Mouse (Mus musculus) intestine, embryonic 16.5 days (tissue): ENCODE results near the gene Nell1. TPM values are rescaled to one million over a fixed set of nuclear protein-coding genes. Genes with fewer than 3 reads are reported as not detected.

Source experiments
- ATAC-seq: fragments of 200-750 bp; cut with Nextera tagmentation; 2 replicates; pipeline ENCODE4 v1.8.0; 2017; ENCODE audit warnings: moderate TSS enrichment, moderate library complexity
- H3K27ac ChIP-seq: fragments of 300-500 bp; sonication (generic); 2 replicates; pipeline ENCODE4 v1.5.1; 2014; ENCODE audit warnings: mild to moderate bottlenecking, low read length
- H3K27me3 ChIP-seq: fragments of 300-500 bp; sonication (generic); replicated peaks from 2 replicates; pipeline ENCODE4 v1.6.1; 2014; ENCODE audit warnings: low read length, control low read depth, mixed read lengths; ENCODE audit not compliant: control insufficient read depth, insufficient read depth
- H3K36me3 ChIP-seq: fragments of 300-500 bp; sonication (generic); 2 replicates; pipeline ENCODE4 v1.6.1; 2014; ENCODE audit warnings: low read length, control low read depth; ENCODE audit not compliant: control insufficient read depth, insufficient read depth
- H3K4me1 ChIP-seq: fragments of 300-500 bp; sonication (generic); 2 replicates; pipeline ENCODE4 v1.6.1; 2014; ENCODE audit warnings: low read length, control low read depth, mixed read lengths; ENCODE audit not compliant: control insufficient read depth, insufficient read depth
- H3K4me2 ChIP-seq: fragments of 300-500 bp; sonication (generic); 2 replicates; pipeline ENCODE4 v1.6.1; 2014; ENCODE audit warnings: low read depth, low read length, control low read depth
- H3K4me3 ChIP-seq: fragments of 300-500 bp; sonication (generic); 2 replicates; pipeline ENCODE4 v1.5.1; 2014; ENCODE audit warnings: mild to moderate bottlenecking, low read length
- H3K9ac ChIP-seq: fragments of 300-500 bp; sonication (generic); 2 replicates; pipeline ENCODE4 v1.6.1; 2014; ENCODE audit warnings: low read depth, low read length
- H3K9me3 ChIP-seq: fragments of 300-500 bp; sonication (generic); 2 replicates; pipeline ENCODE4 v1.6.1; 2016; ENCODE audit warnings: low read length, control low read depth; ENCODE audit not compliant: control insufficient read depth
- WGBS: fragments of 180-500 bp; shearing (Covaris S2); extraction: QIAGEN DNeasy Blood & Tissue Kit; methylation state at CpG from one replicate; pipeline ENCODE4 v1.1.7; 2014; 5-methylcytosine and 5-hydroxymethylcytosine counted together
- polyA plus RNA-seq: library from polyadenylated mRNA; unstranded; fragments of >200 nt; fragmentation: Nextera tagmentation; extraction: Ambion mirVana; gene quantifications from 2 replicates; pipeline ENCODE4 v1.2.1, GENCODE M21; 2015

The Nell1 gene
- polyA plus RNA-seq, 1 experiment from 2014 or later, result 4.2 TPM

- ATAC-seq, result no peak
Observed at GRCm38 (mm10) chr7:50137706-50138105, 163.0 kb downstream of the Nell1 start.

GRCm38 (mm10) chr7:50149326-50149725 lies 174.7 kb downstream of the Nell1 start:
- ATAC-seq, result no peak
- Histone ChIP-seq H3K27ac (no peak overlapping the region), H3K27me3 (no peaks in the 10 kb centered on the region), H3K4me1 (0 out of 2 replicates have a peak, but pooled peaks cover 2% of the 10 kb centered on the region), H3K9ac (no peak overlapping the region), H3K4me3 (no peak overlapping the region), H3K36me3 (no peaks in the 10 kb centered on the region), H3K4me2 (no peak overlapping the region), H3K9me3 (no peaks in the 10 kb centered on the region)
- 89% methylated on average over 7 of the region's 7 CpGs for WGBS

More at GRCm38 (mm10) chr7:50137706-50138105, 163.0 kb downstream of the Nell1 start:
- no peaks in the 10 kb centered on the region for H3K9me3 ChIP-seq
- H3K4me2 ChIP-seq, result no peak overlapping the region
- no peak overlapping the region for H3K4me3 ChIP-seq
- H3K27ac ChIP-seq, result no peak overlapping the region
- WGBS, result 79% methylated on average over 3 of the region's 3 CpGs
- H3K4me1 ChIP-seq, result no peaks in the 10 kb centered on the region
- no peak overlapping the region for H3K9ac ChIP-seq
- H3K27me3 ChIP-seq, result no peaks in the 10 kb centered on the region
- H3K36me3 ChIP-seq, result no peaks in the 10 kb centered on the region

GRCm38 (mm10) chr7:50150838-50151237 lies 176.2 kb downstream of the Nell1 start:
- no peaks in the 10 kb centered on the region for H3K27me3 ChIP-seq
- H3K4me3 ChIP-seq, result no peak overlapping the region
- H3K27ac ChIP-seq, result no peak overlapping the region
- H3K9ac ChIP-seq, result no peak overlapping the region
- H3K9me3 ChIP-seq, result no peaks in the 10 kb centered on the region
- 0 out of 2 replicates have a peak, but pooled peaks cover 2% of the 10 kb centered on the region for H3K4me1 ChIP-seq
- ATAC-seq, result no peak
- no peak overlapping the region for H3K4me2 ChIP-seq
- WGBS, result 58% methylated on average over 2 of the region's 2 CpGs
- H3K36me3 ChIP-seq, result no peaks in the 10 kb centered on the region

- Histone ChIP-seq H3K4me1 (0 out of 2 replicates have a peak, but pooled peaks cover 2% of the 10 kb centered on the region), H3K27ac (no peak overlapping the region), H3K36me3 (no peaks in the 10 kb centered on the region), H3K27me3 (no peaks in the 10 kb centered on the region), H3K9ac (no peak overlapping the region), H3K4me3 (no peak overlapping the region), H3K4me2 (no peak overlapping the region), H3K9me3 (no peaks in the 10 kb centered on the region)
- ATAC-seq, result no peak
- 46% methylated on average over 2 of the region's 2 CpGs for WGBS
Observed at GRCm38 (mm10) chr7:50153618-50154017, 179.0 kb downstream of the Nell1 start.

GRCm38 (mm10) chr7:50162602-50163001 lies 187.9 kb downstream of the Nell1 start:
- Histone ChIP-seq H3K27me3 (no peaks in the 10 kb centered on the region), H3K9ac (no peak overlapping the region), H3K4me3 (no peak overlapping the region), H3K36me3 (no peaks in the 10 kb centered on the region), H3K4me1 (no peaks in the 10 kb centered on the region), H3K9me3 (no peaks in the 10 kb centered on the region), H3K27ac (no peak overlapping the region), H3K4me2 (no peak overlapping the region)
- ATAC-seq, result no peak
- WGBS, result 70% methylated on average over 5 of the region's 5 CpGs

GRCm38 (mm10) chr7:50168778-50169177 lies 194.1 kb downstream of the Nell1 start:
- Histone ChIP-seq H3K27ac (no peak overlapping the region), H3K4me3 (no peak overlapping the region), H3K9ac (no peak overlapping the region), H3K4me2 (no peak overlapping the region), H3K9me3 (no peaks in the 10 kb centered on the region), H3K4me1 (no peaks in the 10 kb centered on the region), H3K27me3 (no peaks in the 10 kb centered on the region), H3K36me3 (no peaks in the 10 kb centered on the region)
- ATAC-seq, result no peak

- no peak overlapping the region for H3K27ac ChIP-seq
- 81% methylated on average over 6 of the region's 6 CpGs for WGBS
- no peak for ATAC-seq
Observed at GRCm38 (mm10) chr7:50186306-50186705, 211.6 kb downstream of the Nell1 start.

GRCm38 (mm10) chr7:50193955-50194354 lies 219.3 kb downstream of the Nell1 start:
- H3K4me1 ChIP-seq, result no peaks in the 10 kb centered on the region
- no peaks in the 10 kb centered on the region for H3K27me3 ChIP-seq
- H3K27ac ChIP-seq, result no peak overlapping the region
- H3K4me2 ChIP-seq, result no peak overlapping the region
- 91% methylated on average over 7 of the region's 7 CpGs for WGBS
- no peak overlapping the region for H3K4me3 ChIP-seq
- H3K9me3 ChIP-seq, result no peaks in the 10 kb centered on the region
- no peak overlapping the region for H3K9ac ChIP-seq
- no peak for ATAC-seq
- H3K36me3 ChIP-seq, result no peaks in the 10 kb centered on the region

More at GRCm38 (mm10) chr7:50186306-50186705, 211.6 kb downstream of the Nell1 start:
- Histone ChIP-seq H3K4me2 (no peak overlapping the region), H3K9ac (no peak overlapping the region), H3K27me3 (no peaks in the 10 kb centered on the region), H3K4me3 (no peak overlapping the region), H3K36me3 (no peaks in the 10 kb centered on the region), H3K9me3 (no peaks in the 10 kb centered on the region), H3K4me1 (no peaks in the 10 kb centered on the region)

GRCm38 (mm10) chr7:50195080-50195611 lies 220.5 kb downstream of the Nell1 start:
- no peaks in the 10 kb centered on the region for H3K9me3 ChIP-seq
- no peaks in the 10 kb centered on the region for H3K4me1 ChIP-seq
- ATAC-seq, result no peak
- no peak overlapping the region for H3K27ac ChIP-seq
- H3K4me2 ChIP-seq, result no peak overlapping the region
- no peak overlapping the region for H3K9ac ChIP-seq
- no peaks in the 10 kb centered on the region for H3K36me3 ChIP-seq
- H3K27me3 ChIP-seq, result no peaks in the 10 kb centered on the region
- 32% methylated on average over 3 of the region's 3 CpGs for WGBS
- no peak overlapping the region for H3K4me3 ChIP-seq

- Histone ChIP-seq H3K27me3 (no peaks in the 10 kb centered on the region), H3K4me1 (0 out of 2 replicates have a peak, but pooled peaks cover 3% of the 10 kb centered on the region), H3K9ac (no peak overlapping the region), H3K9me3 (no peaks in the 10 kb centered on the region), H3K27ac (peak overlapping the region; percentile 18; the same call in 1 of the 2 replicates), H3K4me2 (no peak overlapping the region), H3K36me3 (no peaks in the 10 kb centered on the region), H3K4me3 (no peak overlapping the region)
- peak; percentile 83 for ATAC-seq
- WGBS, result 26% methylated on average over 2 of the region's 2 CpGs
Observed at GRCm38 (mm10) chr7:50205268-50205667, 230.6 kb downstream of the Nell1 start.
